Mouse (Mus musculus): ENCODE measurements around the gene Ccl6. TPM values are rescaled to one million over a fixed set of nuclear protein-coding genes. Genes with fewer than 3 reads are reported as not detected.

Ccl6 gene
- polyA plus RNA-seq, 1 experiment from 2014 or later = 2.5 TPM

- no peaks in the 10 kb centered on the region for H3K4me1 ChIP-seq (replicated peaks; ENCODE audit: control insufficient read depth, insufficient read depth, low read length)
- ATAC-seq (ENCODE audit: low FRiP score) = no peak
- H3K27me3 ChIP-seq (ENCODE audit: control insufficient read depth, insufficient read depth, low read length) = no peaks in the 10 kb centered on the region
- no peak overlapping the region for H3K4me3 ChIP-seq (replicated peaks; ENCODE audit: low read length)
- no peaks in the 10 kb centered on the region for H3K36me3 ChIP-seq (replicated peaks; ENCODE audit: control insufficient read depth, insufficient read depth)
- 94% methylated on average over 3 of the region's 3 CpGs for WGBS
- no peaks in the 10 kb centered on the region for H3K9me3 ChIP-seq (ENCODE audit: control insufficient read depth, low read length)
- no peak overlapping the region for H3K27ac ChIP-seq
- H3K4me2 ChIP-seq (replicated peaks) = no peak overlapping the region
- H3K9ac ChIP-seq = no peak overlapping the region
- DNase-seq (ENCODE audit: low spot score) = no peak
Observed at GRCm38 (mm10) chr11:83603399-83603798, 10.5 kb upstream of the Ccl6 start.

GRCm38 (mm10) chr11:83600576-83600975, 7.7 kb upstream of the Ccl6 start:
- H3K27ac ChIP-seq = no peak overlapping the region
- no peak overlapping the region for H3K4me3 ChIP-seq (replicated peaks; ENCODE audit: low read length)
- H3K4me1 ChIP-seq (replicated peaks; ENCODE audit: control insufficient read depth, insufficient read depth, low read length) = no peaks in the 10 kb centered on the region
- H3K9ac ChIP-seq = no peak overlapping the region
- H3K4me2 ChIP-seq (replicated peaks) = no peak overlapping the region
- 93% methylated on average over 2 of the region's 2 CpGs for whole genome bisulfite sequencing
- ATAC-seq (ENCODE audit: low FRiP score) (no peak), DNase-seq (ENCODE audit: low spot score) (no peak)
- H3K9me3 ChIP-seq (ENCODE audit: control insufficient read depth, low read length) = no peaks in the 10 kb centered on the region
- no peaks in the 10 kb centered on the region for H3K36me3 ChIP-seq (replicated peaks; ENCODE audit: control insufficient read depth, insufficient read depth)
- no peaks in the 10 kb centered on the region for H3K27me3 ChIP-seq (ENCODE audit: control insufficient read depth, insufficient read depth, low read length)

- Histone ChIP-seq H3K4me1 (replicated peaks; ENCODE audit: control insufficient read depth, insufficient read depth, low read length) (no peaks in the 10 kb centered on the region), H3K9me3 (ENCODE audit: control insufficient read depth, low read length) (no peaks in the 10 kb centered on the region), H3K4me2 (replicated peaks) (no peak overlapping the region), H3K27ac (no peak overlapping the region), H3K27me3 (ENCODE audit: control insufficient read depth, insufficient read depth, low read length) (no peaks in the 10 kb centered on the region), H3K9ac (no peak overlapping the region), H3K36me3 (replicated peaks; ENCODE audit: control insufficient read depth, insufficient read depth) (no peaks in the 10 kb centered on the region), H3K4me3 (replicated peaks; ENCODE audit: low read length) (no peak overlapping the region)
- WGBS = 91% methylated on average over 3 of the region's 3 CpGs
- no peak for DNase-seq (ENCODE audit: low spot score)
- ATAC-seq (ENCODE audit: low FRiP score) = no peak
Observed at GRCm38 (mm10) chr11:83598991-83599390, 6.1 kb upstream of the Ccl6 start.

GRCm38 (mm10) chr11:83598207-83598837, 5.4 kb upstream of the Ccl6 start:
- no peaks in the 10 kb centered on the region for H3K9me3 ChIP-seq (ENCODE audit: control insufficient read depth, low read length)
- no peak overlapping the region for H3K4me3 ChIP-seq (replicated peaks; ENCODE audit: low read length)
- H3K27me3 ChIP-seq (ENCODE audit: control insufficient read depth, insufficient read depth, low read length) = no peaks in the 10 kb centered on the region
- H3K9ac ChIP-seq = no peak overlapping the region
- H3K4me1 ChIP-seq (replicated peaks; ENCODE audit: control insufficient read depth, insufficient read depth, low read length) = no peaks in the 10 kb centered on the region
- H3K36me3 ChIP-seq (replicated peaks; ENCODE audit: control insufficient read depth, insufficient read depth) = no peaks in the 10 kb centered on the region
- DNase-seq (ENCODE audit: low spot score) (no peak), ATAC-seq (ENCODE audit: low FRiP score) (no peak)
- H3K4me2 ChIP-seq (replicated peaks) = no peak overlapping the region
- no peak overlapping the region for H3K27ac ChIP-seq
- 84% methylated on average over 3 of the region's 3 CpGs for WGBS

- no peaks in the 10 kb centered on the region for H3K36me3 ChIP-seq (replicated peaks; ENCODE audit: control insufficient read depth, insufficient read depth)
- H3K9ac ChIP-seq = no peak overlapping the region
- DNase-seq (ENCODE audit: low spot score) = no peak
- no peaks in the 10 kb centered on the region for H3K27me3 ChIP-seq (ENCODE audit: control insufficient read depth, insufficient read depth, low read length)
- H3K4me3 ChIP-seq (replicated peaks; ENCODE audit: low read length) = no peak overlapping the region
- H3K4me1 ChIP-seq (replicated peaks; ENCODE audit: control insufficient read depth, insufficient read depth, low read length) = no peaks in the 10 kb centered on the region
- ATAC-seq (ENCODE audit: low FRiP score) = no peak
- H3K27ac ChIP-seq = no peak overlapping the region
- no peak overlapping the region for H3K4me2 ChIP-seq (replicated peaks)
- WGBS = 91% methylated on average over 7 of the region's 7 CpGs
- no peaks in the 10 kb centered on the region for H3K9me3 ChIP-seq (ENCODE audit: control insufficient read depth, low read length)
Observed at GRCm38 (mm10) chr11:83597796-83598195, 4.9 kb upstream of the Ccl6 start.

- no peak overlapping the region for H3K27ac ChIP-seq
- H3K36me3 ChIP-seq (replicated peaks; ENCODE audit: control insufficient read depth, insufficient read depth) = no peaks in the 10 kb centered on the region
- no peak overlapping the region for H3K4me3 ChIP-seq (replicated peaks; ENCODE audit: low read length)
- DNase-seq (ENCODE audit: low spot score) (no peak), ATAC-seq (ENCODE audit: low FRiP score) (no peak)
- no peak overlapping the region for H3K4me2 ChIP-seq (replicated peaks)
- no peaks in the 10 kb centered on the region for H3K27me3 ChIP-seq (ENCODE audit: control insufficient read depth, insufficient read depth, low read length)
- H3K9ac ChIP-seq = no peak overlapping the region
- H3K4me1 ChIP-seq (replicated peaks; ENCODE audit: control insufficient read depth, insufficient read depth, low read length) = no peaks in the 10 kb centered on the region
- H3K9me3 ChIP-seq (ENCODE audit: control insufficient read depth, low read length) = no peaks in the 10 kb centered on the region
- WGBS = 80% methylated on average over 7 of the region's 7 CpGs
Observed at GRCm38 (mm10) chr11:83595669-83596455, 3.0 kb upstream of the Ccl6 start.

GRCm38 (mm10) chr11:83593453-83593852, 566 bp upstream of the Ccl6 start:
- 89% methylated on average over 5 of the region's 5 CpGs for WGBS
- Histone ChIP-seq H3K27ac (no peak overlapping the region), H3K4me3 (replicated peaks; ENCODE audit: low read length) (no peak overlapping the region), H3K4me2 (replicated peaks) (no peak overlapping the region), H3K4me1 (replicated peaks; ENCODE audit: control insufficient read depth, insufficient read depth, low read length) (no peaks in the 10 kb centered on the region), H3K9me3 (ENCODE audit: control insufficient read depth, low read length) (no peaks in the 10 kb centered on the region), H3K27me3 (ENCODE audit: control insufficient read depth, insufficient read depth, low read length) (no peaks in the 10 kb centered on the region), H3K36me3 (replicated peaks; ENCODE audit: control insufficient read depth, insufficient read depth) (no peaks in the 10 kb centered on the region), H3K9ac (no peak overlapping the region)
- no peak for ATAC-seq (ENCODE audit: low FRiP score)
- no peak for DNase-seq (ENCODE audit: low spot score)

- DNase-seq (ENCODE audit: low spot score) = no peak
Observed at GRCm38 (mm10) chr11:83584232-83584631, 8.7 kb downstream of the Ccl6 start.

GRCm38 (mm10) chr11:83583450-83583754, 9.5 kb downstream of the Ccl6 start:
- H3K36me3 ChIP-seq (replicated peaks; ENCODE audit: control insufficient read depth, insufficient read depth) = no peaks in the 10 kb centered on the region
- no peak overlapping the region for H3K9ac ChIP-seq
- DNase-seq (ENCODE audit: low spot score) (no peak), ATAC-seq (ENCODE audit: low FRiP score) (no peak)
- no peak overlapping the region for H3K4me2 ChIP-seq (replicated peaks)
- no peaks in the 10 kb centered on the region for H3K9me3 ChIP-seq (ENCODE audit: control insufficient read depth, low read length)
- H3K4me1 ChIP-seq (replicated peaks; ENCODE audit: control insufficient read depth, insufficient read depth, low read length) = no peaks in the 10 kb centered on the region
- H3K27ac ChIP-seq = no peak overlapping the region
- no peak overlapping the region for H3K4me3 ChIP-seq (replicated peaks; ENCODE audit: low read length)
- no peaks in the 10 kb centered on the region for H3K27me3 ChIP-seq (ENCODE audit: control insufficient read depth, insufficient read depth, low read length)

More at GRCm38 (mm10) chr11:83584232-83584631, 8.7 kb downstream of the Ccl6 start:
- Histone ChIP-seq H3K4me3 (replicated peaks; ENCODE audit: low read length) (no peak overlapping the region), H3K9ac (no peak overlapping the region), H3K27ac (no peak overlapping the region), H3K36me3 (replicated peaks; ENCODE audit: control insufficient read depth, insufficient read depth) (no peaks in the 10 kb centered on the region), H3K4me1 (replicated peaks; ENCODE audit: control insufficient read depth, insufficient read depth, low read length) (no peaks in the 10 kb centered on the region), H3K4me2 (replicated peaks) (no peak overlapping the region), H3K9me3 (ENCODE audit: control insufficient read depth, low read length) (no peaks in the 10 kb centered on the region), H3K27me3 (ENCODE audit: control insufficient read depth, insufficient read depth, low read length) (no peaks in the 10 kb centered on the region)
- no peak for ATAC-seq (ENCODE audit: low FRiP score)
- 86% methylated on average over 2 of the region's 2 CpGs for WGBS

Measured in hindbrain, embryonic 14.5 days (tissue).